Mouse (Mus musculus) embryonic facial prominence, embryonic 15.5 days (tissue): ENCODE measurements around the gene Anks3. TPM values are rescaled to one million over a fixed set of nuclear protein-coding genes. Genes with fewer than 3 reads are reported as not detected.

ENCODE experiments used
- ATAC-seq: fragments of 200-750 bp; cut with Nextera tagmentation; 2 replicates; pipeline ENCODE4 v1.8.0; 2017; ENCODE audit warnings: low read depth, moderate TSS enrichment; ENCODE audit not compliant: insufficient number of reproducible peaks, low FRiP score, low TSS enrichment
- H3K27ac ChIP-seq: fragments of 300-500 bp; sonication (generic); replicated peaks from 2 replicates; pipeline ENCODE4 v1.5.1; 2015; ENCODE audit warnings: mild to moderate bottlenecking, inconsistent platforms
- H3K27me3 ChIP-seq: fragments of 300-500 bp; sonication (generic); 2 replicates; pipeline ENCODE4 v1.6.1; 2015; ENCODE audit warnings: inconsistent platforms
- H3K36me3 ChIP-seq: fragments of 300-500 bp; sonication (generic); 2 replicates; pipeline ENCODE4 v1.6.1; 2015; ENCODE audit warnings: mild to moderate bottlenecking, inconsistent platforms
- H3K4me1 ChIP-seq: fragments of 300-500 bp; sonication (generic); 2 replicates; pipeline ENCODE4 v1.6.1; 2015; ENCODE audit warnings: inconsistent platforms
- H3K4me2 ChIP-seq: fragments of 300-500 bp; sonication (generic); replicated peaks from 2 replicates; pipeline ENCODE4 v1.6.1; 2015; ENCODE audit warnings: mild to moderate bottlenecking, inconsistent platforms
- H3K4me3 ChIP-seq: fragments of 300-500 bp; sonication (generic); replicated peaks from 2 replicates; pipeline ENCODE4 v1.5.1; 2015; ENCODE audit warnings: mild to moderate bottlenecking, inconsistent platforms
- H3K9ac ChIP-seq: fragments of 300-500 bp; sonication (generic); 2 replicates; pipeline ENCODE4 v1.6.1; 2015; ENCODE audit warnings: inconsistent platforms
- H3K9me3 ChIP-seq: fragments of 300-500 bp; sonication (generic); replicated peaks from 2 replicates; pipeline ENCODE4 v1.6.1; 2016; ENCODE audit warnings: inconsistent platforms
- WGBS: fragments of 180-500 bp; shearing (Covaris S2); methylation state at CpG from one replicate; pipeline ENCODE4 v1.1.7; 2015; 5-methylcytosine and 5-hydroxymethylcytosine counted together
- polyA plus RNA-seq: library from polyadenylated mRNA; unstranded; fragments of >200 nt; fragmentation: Nextera tagmentation; extraction: Ambion mirVana; gene quantifications from 2 replicates; pipeline ENCODE4 v1.2.1, GENCODE M21; 2015

Gene Anks3
- polyA plus RNA-seq, result 64.7 and 72.8 TPM in 2 replicates

GRCm38 (mm10) chr16:4963797-4964709 lies at the start of gene Anks3:
Gene Anks3 (minus strand): TSS chr16:4964205.
- Histone ChIP-seq H3K27me3 (no peaks in the 10 kb centered on the region), H3K9ac (peak within 1 kb of the TSS; percentile 90), H3K9me3 (no peaks in the 10 kb centered on the region), H3K4me3 (peak within 1 kb of the TSS; percentile 85), H3K36me3 (peaks cover 8% of the 10 kb centered on the region; the same call in 1 of the 2 replicates), H3K4me1 (peaks cover 24% of the 10 kb centered on the region), H3K4me2 (peak within 1 kb of the TSS; percentile 71), H3K27ac (peak within 1 kb of the TSS; percentile 79)
- ATAC-seq, result peak; percentile 99
- WGBS, result under 1% methylated on average over 76 of the region's 76 CpGs

- Histone ChIP-seq H3K27ac (peak within 1 kb of the TSS; percentile 59; the same call in 1 of the 2 replicates), H3K4me1 (peaks cover 11% of the 10 kb centered on the region), H3K4me3 (peak within 1 kb of the TSS; percentile 73), H3K27me3 (no peaks in the 10 kb centered on the region), H3K4me2 (peak within 1 kb of the TSS; percentile 82), H3K9me3 (no peaks in the 10 kb centered on the region), H3K36me3 (peaks cover 41% of the 10 kb centered on the region), H3K9ac (peak within 1 kb of the TSS; percentile 55)
- peak; percentile 97 for ATAC-seq
- WGBS, result under 1% methylated on average over 63 of the region's 63 CpGs
These were observed 49.2 kb upstream of the Anks3 start, which contains the start of gene Rogdi for GRCm38 (mm10) chr16:5013054-5013838. Gene Rogdi (minus strand): TSS chr16:5013553.

- Histone ChIP-seq H3K4me1 (peaks cover 11% of the 10 kb centered on the region), H3K9me3 (no peaks in the 10 kb centered on the region), H3K27me3 (no peaks in the 10 kb centered on the region), H3K4me2 (peak overlapping the region; percentile 82), H3K4me3 (peak overlapping the region; percentile 73), H3K9ac (peak overlapping the region; percentile 4; the same call in 1 of the 2 replicates), H3K36me3 (peaks cover 32% of the 10 kb centered on the region), H3K27ac (no peak overlapping the region)
- ATAC-seq, result no peak
- 50% methylated on average over 13 of the region's 13 CpGs for WGBS
These were observed 48.3 kb upstream of the Anks3 start for GRCm38 (mm10) chr16:5012036-5013005.

- H3K4me2 ChIP-seq, result no peak overlapping the region
- WGBS, result 84% methylated on average over 7 of the region's 7 CpGs
- H3K9ac ChIP-seq, result no peak overlapping the region
- H3K36me3 ChIP-seq, result peaks cover 22% of the 10 kb centered on the region
- peaks cover 11% of the 10 kb centered on the region for H3K4me1 ChIP-seq
- no peak for ATAC-seq
- no peaks in the 10 kb centered on the region for H3K9me3 ChIP-seq
- H3K27me3 ChIP-seq, result no peaks in the 10 kb centered on the region
- no peak overlapping the region for H3K27ac ChIP-seq
- no peak overlapping the region for H3K4me3 ChIP-seq
These were observed 47.3 kb upstream of the Anks3 start for GRCm38 (mm10) chr16:5011285-5011684.

- H3K9me3 ChIP-seq, result no peaks in the 10 kb centered on the region
- no peak overlapping the region for H3K4me3 ChIP-seq
- ATAC-seq, result no peak
- no peak overlapping the region for H3K4me2 ChIP-seq
- H3K27ac ChIP-seq, result no peak overlapping the region
- peaks cover 13% of the 10 kb centered on the region for H3K36me3 ChIP-seq
- WGBS, result 87% methylated on average over 10 of the region's 10 CpGs
- no peak overlapping the region for H3K9ac ChIP-seq
- no peaks in the 10 kb centered on the region for H3K27me3 ChIP-seq
- peaks cover 11% of the 10 kb centered on the region for H3K4me1 ChIP-seq
These were observed 46.4 kb upstream of the Anks3 start for GRCm38 (mm10) chr16:5010371-5010935.

- H3K27ac ChIP-seq, result no peak overlapping the region
- 79% methylated on average over 12 of the region's 12 CpGs for WGBS
- H3K9me3 ChIP-seq, result no peaks in the 10 kb centered on the region
- no peak overlapping the region for H3K9ac ChIP-seq
- ATAC-seq, result no peak
- peaks cover 11% of the 10 kb centered on the region for H3K4me1 ChIP-seq
- no peak overlapping the region for H3K4me3 ChIP-seq
- no peak overlapping the region for H3K4me2 ChIP-seq
- no peaks in the 10 kb centered on the region for H3K36me3 ChIP-seq
- H3K27me3 ChIP-seq, result no peaks in the 10 kb centered on the region
These were observed 44.1 kb upstream of the Anks3 start for GRCm38 (mm10) chr16:5008076-5008475.

- Histone ChIP-seq H3K9me3 (no peaks in the 10 kb centered on the region), H3K27me3 (no peaks in the 10 kb centered on the region), H3K36me3 (no peaks in the 10 kb centered on the region), H3K4me3 (0 out of 2 replicates have a peak overlapping the region, but pooled peaks have one; percentile 8), H3K27ac (no peak overlapping the region), H3K4me2 (peak overlapping the region; percentile 15; the same call in 1 of the 2 replicates), H3K4me1 (peaks cover 7% of the 10 kb centered on the region), H3K9ac (no peak overlapping the region)
- ATAC-seq, result no peak
- 42% methylated on average over 6 of the region's 6 CpGs for WGBS
These were observed 43.5 kb upstream of the Anks3 start for GRCm38 (mm10) chr16:5007492-5007891.

- Histone ChIP-seq H3K9ac (no peak within 1 kb of the TSS), H3K36me3 (no peaks in the 10 kb centered on the region), H3K27me3 (no peaks in the 10 kb centered on the region), H3K27ac (no peak within 1 kb of the TSS), H3K4me1 (peaks cover 3% of the 10 kb centered on the region), H3K4me2 (peak within 1 kb of the TSS; percentile 15; the same call in 1 of the 2 replicates), H3K4me3 (0 out of 2 replicates have a peak within 1 kb of the TSS, but pooled peaks have one; percentile 8), H3K9me3 (no peaks in the 10 kb centered on the region)
- ATAC-seq, result 0 out of 2 replicates have a peak, but pooled peaks have one; percentile 55
- whole genome bisulfite sequencing, result 37% methylated on average over 5 of the region's 5 CpGs
These were observed 43.1 kb upstream of the Anks3 start, which contains the start of gene Smim22 for GRCm38 (mm10) chr16:5007067-5007466. Gene Smim22 (plus strand): TSS chr16:5007288.

- no peak for ATAC-seq
- WGBS, result 60% methylated on average over 3 of the region's 3 CpGs
- no peak overlapping the region for H3K4me3 ChIP-seq
These were observed 36.6 kb upstream of the Anks3 start for GRCm38 (mm10) chr16:5000611-5001010.

GRCm38 (mm10) chr16:4998984-4999383 lies 35.0 kb upstream of the Anks3 start:
- H3K4me2 ChIP-seq, result no peak overlapping the region
- H3K36me3 ChIP-seq, result no peaks in the 10 kb centered on the region
- no peak overlapping the region for H3K27ac ChIP-seq
- no peak overlapping the region for H3K9ac ChIP-seq
- no peak for ATAC-seq
- 79% methylated on average over 1 of the region's 1 CpGs for WGBS
- no peaks in the 10 kb centered on the region for H3K9me3 ChIP-seq
- H3K4me3 ChIP-seq, result no peak overlapping the region
- H3K4me1 ChIP-seq, result no peaks in the 10 kb centered on the region
- no peaks in the 10 kb centered on the region for H3K27me3 ChIP-seq

More at GRCm38 (mm10) chr16:5000611-5001010, 36.6 kb upstream of the Anks3 start:
- no peaks in the 10 kb centered on the region for H3K27me3 ChIP-seq
- H3K9ac ChIP-seq, result no peak overlapping the region
- H3K4me2 ChIP-seq, result no peak overlapping the region
- no peaks in the 10 kb centered on the region for H3K9me3 ChIP-seq
- no peaks in the 10 kb centered on the region for H3K36me3 ChIP-seq
- H3K27ac ChIP-seq, result no peak overlapping the region
- no peaks in the 10 kb centered on the region for H3K4me1 ChIP-seq
